Mouse (Mus musculus): ENCODE data around the gene Vamp1.

- TF ChIP-seq POLR2A (IDR thresholded peaks at IDR 0.05; ENCODE audit: insufficient read depth, low read length) (no peak), CTCF (IDR thresholded peaks at IDR 0.05; ENCODE audit: low read depth, low read length) (no peak), EP300 (IDR thresholded peaks at IDR 0.05; ENCODE audit: insufficient read depth, low read depth, low read length) (no peak)
Measured at GRCm38 (mm10) chr6:125234520-125234828, 19.1 kb downstream of the Vamp1 start.

Data from ES-Bruce4 (cell line).